Mouse (Mus musculus): ENCODE measurements around the gene Kif3a.

Kif3a gene

DNA sequence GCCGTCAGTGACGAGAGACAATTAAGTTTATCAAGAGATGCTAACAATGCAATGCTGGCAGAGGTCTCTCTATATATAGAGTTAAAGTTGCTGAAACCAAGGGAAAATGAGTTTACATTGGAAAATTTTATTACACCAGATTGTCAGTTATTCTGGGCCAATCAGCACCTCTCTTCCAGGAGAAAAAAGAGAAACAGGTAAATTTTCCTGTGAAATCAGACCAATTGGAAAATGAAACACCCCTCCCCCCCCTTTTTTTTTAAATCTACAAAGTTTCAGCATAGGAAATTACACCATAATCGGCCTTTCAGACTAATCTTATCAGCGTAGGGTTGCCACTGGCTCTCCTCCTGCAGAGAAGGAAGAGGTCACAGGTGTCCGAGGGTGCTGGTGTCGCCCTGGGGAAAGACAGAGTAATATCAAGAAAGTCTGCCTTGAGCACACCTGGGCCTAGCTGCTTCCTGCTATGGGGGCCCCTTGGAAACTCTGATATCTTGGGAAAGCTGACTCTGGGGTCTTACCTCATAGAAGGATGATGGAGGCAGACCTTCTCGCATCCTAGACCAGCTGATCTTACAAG, 51.5 kb downstream of the Kif3a start, which contains the start of gene Il4:
TSS of gene Il4 (minus strand) at position 51 of the 580 bp plus-strand sequence.
- no peak for DNase-seq

DNA sequence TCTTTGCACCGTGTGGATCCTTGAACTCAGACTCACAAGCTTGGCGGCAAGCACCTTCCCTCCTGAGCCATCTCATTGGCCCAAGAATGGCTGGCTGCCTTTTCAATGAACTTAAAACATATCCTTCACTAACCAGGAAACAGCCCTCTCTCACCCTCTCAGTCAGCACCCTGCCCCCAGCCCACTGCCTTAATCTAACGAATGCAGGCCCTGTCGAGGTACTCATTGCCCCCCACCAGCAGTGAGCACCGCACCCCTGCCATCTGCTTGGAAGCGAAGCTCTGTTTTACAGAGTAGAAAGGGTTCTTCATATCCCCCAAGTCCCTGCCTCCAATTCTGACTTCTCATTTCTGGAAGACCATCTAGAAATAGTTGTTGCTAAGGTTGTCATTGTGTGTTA, 52.2 kb downstream of the Kif3a start:
- DNase-seq = no peak

DNA sequence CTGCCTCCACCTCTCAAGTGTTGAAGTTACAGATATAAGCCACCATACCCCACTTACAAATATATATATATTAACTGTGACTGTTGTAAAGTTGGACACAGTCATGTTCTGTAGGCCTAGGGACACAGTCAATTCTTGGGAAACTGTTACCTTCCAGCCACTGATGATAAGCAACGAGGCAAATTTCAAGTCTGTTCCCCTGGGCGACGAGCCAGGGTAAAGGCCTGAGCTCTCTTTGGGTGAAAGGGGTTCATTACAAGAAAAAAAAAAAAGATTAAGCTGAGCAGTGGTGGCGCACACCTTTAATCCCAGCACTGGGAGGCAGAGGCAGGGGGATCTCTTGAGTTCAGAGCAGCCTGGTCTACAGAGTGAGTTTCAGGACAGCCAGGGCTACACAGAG, 52.9 kb downstream of the Kif3a start:
- no peak for DNase-seq

GRCm38 (mm10) chr11:53621582-53622439, 54.6 kb downstream of the Kif3a start:
- DNase-seq = no peak

- no peak for DNase-seq
Measured at GRCm38 (mm10) chr11:53622440-53622806, 55.2 kb downstream of the Kif3a start.

DNA sequence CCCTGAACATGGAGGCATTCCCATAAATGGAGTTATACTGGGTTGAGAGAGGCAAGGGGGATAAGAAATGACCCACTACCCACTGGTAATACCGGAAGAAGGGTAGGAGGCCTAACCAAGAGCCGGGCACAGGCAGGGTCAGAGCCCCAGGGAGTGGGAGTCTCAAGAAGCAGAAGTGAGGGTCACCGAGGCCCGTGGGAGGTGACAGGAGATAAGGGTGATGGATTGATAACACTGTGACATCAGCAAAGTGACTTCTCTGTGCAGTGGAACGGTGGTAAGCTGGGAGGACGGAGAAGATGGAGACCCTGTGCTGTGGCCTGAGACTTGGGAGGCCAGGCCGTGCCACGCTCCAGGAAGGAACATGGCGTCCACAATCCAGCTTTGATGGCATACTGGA, 56.4 kb downstream of the Kif3a start:
- DNase-seq = no peak

DNA sequence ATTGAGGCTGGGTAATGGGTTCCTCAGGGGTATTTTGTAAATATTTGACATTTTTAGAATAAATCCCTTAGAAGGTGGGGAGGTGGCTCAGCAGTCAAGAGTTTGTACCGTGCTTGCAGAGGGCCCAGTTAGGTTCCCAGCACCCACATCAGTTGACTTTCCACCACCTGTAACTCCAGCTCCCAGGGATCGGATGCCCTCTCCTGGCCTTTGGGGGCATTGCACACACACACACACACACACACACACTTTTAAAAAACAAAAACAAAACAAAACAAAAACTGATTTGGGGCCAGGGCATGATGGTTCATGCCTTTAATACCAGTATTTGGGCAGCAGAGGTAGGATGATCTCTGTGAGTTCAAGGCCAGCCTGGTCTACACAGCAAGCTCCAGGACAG, 56.9 kb downstream of the Kif3a start:
- DNase-seq = no peak

GRCm38 (mm10) chr11:53626802-53627373, 59.7 kb downstream of the Kif3a start:
- DNase-seq = no peak

GRCm38 (mm10) chr11:53627859-53628258, 60.7 kb downstream of the Kif3a start:
- peak; percentile 76 for DNase-seq

DNA sequence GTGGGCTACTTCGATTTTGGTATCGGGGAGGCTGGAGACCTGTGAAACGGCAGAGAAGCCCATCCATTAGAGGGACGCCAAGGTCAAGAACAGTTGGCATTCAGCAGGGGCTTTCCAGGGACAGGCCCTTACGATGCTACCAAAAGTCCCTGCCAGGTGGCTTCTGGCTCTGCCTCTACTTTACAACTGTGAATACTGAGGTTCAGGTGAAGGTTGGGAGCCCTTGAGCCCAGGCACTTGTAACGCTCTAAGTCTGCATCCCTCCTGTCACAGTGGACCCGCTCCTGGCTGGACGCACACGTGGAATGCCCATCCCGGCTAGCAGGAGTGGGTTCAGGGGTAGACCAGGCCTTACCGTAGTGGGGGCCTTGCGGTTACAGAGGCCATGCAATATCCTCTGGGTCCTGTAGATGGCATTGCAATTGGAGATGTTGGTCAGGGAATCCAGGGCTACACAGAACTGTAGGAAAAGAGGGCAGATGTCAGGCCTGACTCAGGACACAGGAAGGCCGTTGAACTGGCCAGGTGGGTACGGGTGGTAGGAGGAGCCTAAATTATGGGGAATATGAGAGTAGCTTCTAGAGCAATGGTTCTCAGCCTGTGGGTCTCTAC, 65.0 kb downstream of the Kif3a start:
- DNase-seq = no peak

DNA sequence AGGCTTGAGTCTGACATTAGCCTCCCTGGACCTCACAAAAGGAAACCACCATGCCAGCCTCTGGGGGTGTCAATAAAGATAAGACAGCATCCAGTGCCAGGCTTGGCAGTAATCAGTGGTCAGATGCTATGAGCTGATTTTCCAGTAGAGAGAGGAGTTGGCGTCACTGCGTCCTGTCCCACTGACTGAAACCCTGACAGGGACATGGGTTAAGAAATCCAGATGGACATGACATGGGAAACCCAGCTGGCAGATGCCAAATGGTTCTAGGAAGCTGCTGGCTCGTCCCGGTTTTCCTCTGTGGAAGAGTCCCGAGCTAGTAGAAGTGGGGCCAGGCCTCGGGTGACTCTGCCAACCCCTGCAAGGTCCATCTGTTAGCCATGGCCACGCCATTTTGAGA, 66.5 kb downstream of the Kif3a start:
- DNase-seq = no peak

DNA sequence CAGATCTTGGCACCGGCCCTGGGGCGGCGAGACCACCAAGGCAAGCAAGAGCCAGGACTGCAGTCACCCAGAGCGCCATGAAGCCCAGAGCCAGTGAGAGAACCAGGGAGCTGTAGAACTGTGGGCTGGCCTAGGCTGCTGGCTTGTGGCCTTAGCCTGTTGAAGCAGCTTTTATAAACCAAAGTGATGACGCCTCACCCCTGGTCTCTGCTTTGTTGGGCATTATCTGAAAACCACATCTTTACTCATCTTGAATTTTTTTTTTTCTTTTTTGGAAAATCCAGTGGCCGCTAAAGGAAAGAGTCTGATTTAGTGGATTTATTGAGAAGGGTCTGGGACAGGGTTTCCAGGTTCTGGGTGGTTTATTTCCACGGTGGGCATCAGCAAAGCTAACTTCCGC, 67.4 kb downstream of the Kif3a start, which contains the start of gene Il13:
TSS of gene Il13 (minus strand) at position 147 of the 400 bp plus-strand sequence.
- DNase-seq = no peak

GRCm38 (mm10) chr11:53635590-53636182, 68.5 kb downstream of the Kif3a start:
- DNase-seq = no peak

- peak; percentile 23 for DNase-seq
Measured at GRCm38 (mm10) chr11:53636183-53636646, 69.0 kb downstream of the Kif3a start.

DNA sequence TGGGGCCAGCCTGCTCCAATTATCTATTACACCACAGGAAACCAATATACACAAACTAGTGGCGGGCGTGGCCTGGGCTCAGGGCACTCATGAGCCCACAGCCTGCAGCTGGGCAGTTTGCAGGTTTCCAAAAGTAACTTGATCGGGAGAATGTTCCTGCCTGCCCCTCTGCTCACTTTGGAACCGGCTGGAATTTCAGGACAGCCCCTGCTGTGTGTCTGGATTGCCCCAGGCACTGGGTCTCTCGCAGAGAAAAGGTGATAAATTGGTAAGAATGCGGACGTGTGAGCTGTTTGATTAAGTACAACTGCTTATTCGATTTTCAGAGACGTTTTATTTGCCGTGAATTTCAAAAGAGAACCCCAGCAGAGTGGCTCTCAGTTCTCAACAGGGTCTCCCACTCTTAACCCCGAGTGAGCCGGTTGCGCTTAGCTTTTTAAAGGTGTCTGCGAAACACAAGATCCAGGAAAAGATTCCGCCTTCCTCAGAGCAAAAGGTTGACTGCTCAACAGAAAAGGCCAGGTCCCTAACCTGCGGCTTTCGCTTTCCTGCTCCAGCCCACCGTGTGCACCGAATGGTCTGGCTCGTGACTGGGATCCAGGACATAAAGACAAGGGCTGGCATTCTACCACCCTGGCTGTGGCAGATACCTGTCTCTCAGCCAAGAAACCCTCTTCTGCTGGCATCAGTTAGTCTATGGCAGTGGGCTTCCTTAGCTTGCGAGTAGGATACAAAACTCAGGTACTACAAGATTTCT, 70.0 kb downstream of the Kif3a start:
- no peak for DNase-seq

DNA sequence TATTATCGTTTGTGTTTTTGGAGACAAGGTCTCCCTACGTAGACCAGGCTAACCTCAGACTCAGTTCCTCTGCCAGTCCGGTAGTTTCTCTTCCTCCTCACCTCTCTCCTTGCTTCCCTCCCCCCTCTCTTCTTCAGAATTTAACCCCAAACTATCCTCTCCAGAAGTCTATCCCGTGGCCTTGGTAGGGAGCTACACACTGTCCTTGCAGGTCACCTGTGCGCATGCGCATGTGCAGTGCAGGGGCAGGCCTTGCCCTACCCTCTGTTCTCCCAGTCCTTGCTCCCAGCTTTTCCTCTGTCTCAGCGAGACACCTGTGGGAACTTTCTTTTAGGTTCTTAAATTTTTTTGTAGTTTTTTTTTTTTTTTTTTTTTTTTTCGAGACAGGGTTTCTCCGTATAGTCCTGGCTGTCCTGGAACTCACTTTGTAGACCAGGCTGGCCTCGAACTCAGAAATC, 70.7 kb downstream of the Kif3a start:
- no peak for DNase-seq

DNA sequence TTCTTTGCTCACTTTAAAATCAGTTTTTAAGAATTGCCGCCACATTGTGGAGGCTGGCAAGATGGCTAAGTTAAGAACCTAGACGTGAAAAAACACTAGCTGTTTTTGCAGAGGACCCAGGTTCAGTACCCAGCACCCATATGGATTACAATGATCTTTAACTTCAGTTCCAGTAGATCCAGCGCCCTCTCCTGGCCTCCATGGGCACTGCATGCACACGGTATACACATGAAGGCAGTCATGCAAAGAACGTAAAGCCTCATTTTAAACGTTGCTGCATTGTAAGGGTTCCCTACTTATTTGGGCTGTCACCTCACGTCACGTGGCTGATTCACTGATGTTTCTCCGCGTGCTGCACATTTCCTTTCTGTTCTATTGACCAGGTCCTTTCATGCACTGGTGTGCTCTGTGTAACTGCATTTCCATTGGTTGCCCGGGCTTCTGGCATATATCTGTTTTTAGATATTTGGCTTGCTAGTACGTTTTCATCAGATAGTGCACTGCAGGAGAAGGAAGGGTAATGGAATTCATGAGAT, 75.6 kb downstream of the Kif3a start:
- DNase-seq = no peak

DNA sequence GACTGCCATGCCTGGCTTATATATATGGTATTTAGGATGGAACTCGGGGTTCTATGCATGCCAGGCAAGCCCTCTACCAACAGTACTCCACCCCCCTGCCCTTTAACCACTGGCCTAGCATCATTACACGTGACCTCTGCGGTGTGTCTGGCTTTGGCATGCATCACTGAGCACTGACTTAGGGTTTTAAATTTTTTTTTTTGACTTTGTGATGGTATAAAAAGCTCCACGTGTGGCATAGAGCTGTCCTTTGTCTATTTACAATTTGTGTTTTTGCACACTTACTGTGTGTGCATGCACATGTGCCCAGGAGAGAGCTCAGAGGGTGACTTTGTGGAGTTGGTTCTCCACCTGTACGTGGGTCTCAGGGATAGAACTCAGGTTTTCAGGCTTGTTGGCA, 76.8 kb downstream of the Kif3a start:
- no peak for DNase-seq

DNA sequence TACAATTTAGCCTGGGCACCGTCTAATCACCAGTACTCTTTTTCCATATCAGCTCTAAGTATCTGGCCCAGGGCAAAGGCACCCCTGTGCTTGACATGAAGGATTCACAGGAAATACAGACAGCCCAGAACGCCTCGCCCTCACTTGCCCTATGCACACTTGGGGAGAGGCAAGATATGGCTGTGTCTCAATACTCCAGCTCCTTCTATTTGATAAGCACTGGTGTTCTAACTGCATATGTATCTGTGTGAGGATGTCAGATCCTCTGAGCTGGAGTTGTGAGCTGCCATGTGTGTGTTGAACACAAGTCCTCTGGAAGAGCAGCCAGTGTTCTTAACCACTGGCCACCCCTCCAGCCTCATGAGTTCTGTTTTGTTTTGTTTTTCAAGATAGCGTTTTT, 84.3 kb downstream of the Kif3a start:
- DNase-seq = no peak

All from thymus, postnatal 14 days (tissue).